Mouse (Mus musculus) left cerebral cortex, adult 2 months (tissue): ENCODE measurements around the gene Snx8. TPM values are rescaled to one million over a fixed set of nuclear protein-coding genes. Genes with fewer than 3 reads are reported as not detected.
"Not testable (repeated sequence)": the region's sequence is repeated elsewhere in the genome, so short reads cannot be mapped to it uniquely, and the experiment has no call there.

Source experiments
- DNase-seq, 2 experiments: peaks; one replicate each; pipeline ENCODE4 v3.0.0; 2021 to 2022; ENCODE audit warnings: low spot score in 2 of 2, mixed read lengths in 1 of 2; ENCODE audit errors: extremely low spot score in 1 of 2
- H3K27ac ChIP-seq: fragments of 200-600 bp; 2 replicates; pipeline ENCODE4 v1.8.1; 2022
- H3K4me3 ChIP-seq: fragments of 200-600 bp; 2 replicates; pipeline ENCODE4 v1.8.1; 2022
- CTCF ChIP-seq: fragments of 200-600 bp; IDR thresholded peaks from 2 replicates; pipeline ENCODE4 v1.8.1; 2022; ENCODE audit warnings: antibody characterized with exemption, mild to moderate bottlenecking, moderate library complexity
- intact Hi-C: fragments of 180-260 bp; cut with DNase I; formaldehyde crosslinking; loops from one replicate; pipeline ENCODE4 v1.15.1; 2025
- total RNA-seq, 2 experiments: library from RNA; stranded (reverse); gene quantifications; 2 replicates each; pipeline ENCODE4 v1.2.3; 2021

The Snx8 gene
- total RNA-seq, 2 experiments from 2014 or later: 10.9 to 12.7 TPM

DNA sequence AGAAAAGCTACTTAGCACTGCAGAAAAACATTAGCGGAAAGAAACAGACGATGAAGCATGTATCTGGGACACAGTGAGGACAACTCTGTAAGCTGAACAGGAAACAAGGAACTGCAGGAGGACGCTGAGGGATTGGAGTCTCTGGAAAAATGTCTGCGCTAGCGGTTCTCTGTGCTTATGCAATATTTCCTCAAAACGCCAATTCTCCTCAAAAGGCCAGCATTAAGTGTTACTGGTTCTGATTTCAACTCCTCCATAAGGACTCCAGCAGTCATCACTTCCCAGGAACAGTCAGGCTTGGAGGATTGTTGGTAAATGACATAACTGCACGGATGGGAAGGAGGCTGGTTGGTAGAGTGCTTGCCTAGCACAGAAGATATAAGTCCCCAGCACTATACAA lies 7.9 kb downstream of the Snx8 start:
- no peak overlapping the region for H3K4me3 ChIP-seq
- intact Hi-C loops: no loop called here
- no peak overlapping the region for H3K27ac ChIP-seq
- DNase-seq: no peak
- TF ChIP-seq CTCF: no peak

DNA sequence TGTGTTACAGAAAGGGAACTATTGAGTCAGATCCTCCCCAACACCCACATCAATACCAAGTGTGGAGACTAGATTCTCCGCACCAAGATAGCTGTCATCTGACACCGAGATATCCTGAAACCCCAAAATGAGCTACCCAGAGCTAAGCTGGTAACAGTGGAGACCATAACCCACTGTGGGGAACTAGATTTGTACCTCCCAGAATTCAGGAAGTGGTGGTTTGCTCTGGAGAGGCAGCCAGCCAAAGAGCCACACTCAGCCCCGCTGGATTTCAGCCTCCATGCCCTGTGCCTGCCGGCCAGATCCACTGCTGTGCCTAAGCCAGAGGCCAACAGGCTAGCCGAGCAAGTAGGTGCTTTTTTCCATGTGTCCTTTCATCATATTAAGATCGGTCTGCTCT lies 9.8 kb downstream of the Snx8 start:
- no peak overlapping the region for H3K27ac ChIP-seq
- intact Hi-C loops: no loop called here
- H3K4me3 ChIP-seq: no peak overlapping the region
- no peak for DNase-seq
- no peak for TF ChIP-seq CTCF

DNA sequence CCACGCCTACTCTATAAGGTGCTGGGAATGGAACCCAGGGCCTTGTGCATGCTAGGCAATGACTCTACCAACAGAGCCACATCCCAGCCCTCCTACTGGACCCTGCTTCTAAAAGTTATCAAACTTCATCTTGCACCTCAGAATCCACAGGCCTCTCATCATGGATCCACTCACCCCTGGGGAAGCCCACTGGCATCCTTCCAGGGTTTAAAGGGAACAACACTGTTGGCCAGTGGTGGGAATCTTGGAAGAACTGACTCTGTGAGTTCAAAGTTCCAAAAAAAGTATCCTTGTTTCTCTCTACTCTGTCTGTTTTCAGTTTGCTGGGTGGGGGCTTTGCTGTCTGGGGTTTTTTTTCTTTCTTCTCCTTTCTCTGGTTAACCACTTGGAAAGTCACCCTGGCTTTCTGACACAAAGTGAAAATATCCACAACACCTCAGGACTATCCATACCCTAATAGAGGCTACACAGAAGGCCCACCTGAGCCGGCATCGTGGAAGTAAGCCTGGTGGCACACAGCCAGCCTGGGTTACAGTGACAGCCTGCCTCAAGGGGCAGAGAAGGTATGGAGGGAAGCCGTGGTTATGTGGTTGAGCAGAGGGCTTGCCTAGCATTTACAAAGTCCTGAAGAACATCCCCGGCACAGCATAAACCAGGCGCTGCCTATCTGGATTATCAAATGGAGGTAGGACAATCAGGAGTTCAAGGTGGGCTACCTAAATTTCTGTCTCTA lies 10.8 kb downstream of the Snx8 start:
- no peak for DNase-seq
- TF ChIP-seq CTCF: no peak
- intact Hi-C loops: no loop called here
- H3K4me3 ChIP-seq: no peak overlapping the region
- no peak overlapping the region for H3K27ac ChIP-seq

DNA sequence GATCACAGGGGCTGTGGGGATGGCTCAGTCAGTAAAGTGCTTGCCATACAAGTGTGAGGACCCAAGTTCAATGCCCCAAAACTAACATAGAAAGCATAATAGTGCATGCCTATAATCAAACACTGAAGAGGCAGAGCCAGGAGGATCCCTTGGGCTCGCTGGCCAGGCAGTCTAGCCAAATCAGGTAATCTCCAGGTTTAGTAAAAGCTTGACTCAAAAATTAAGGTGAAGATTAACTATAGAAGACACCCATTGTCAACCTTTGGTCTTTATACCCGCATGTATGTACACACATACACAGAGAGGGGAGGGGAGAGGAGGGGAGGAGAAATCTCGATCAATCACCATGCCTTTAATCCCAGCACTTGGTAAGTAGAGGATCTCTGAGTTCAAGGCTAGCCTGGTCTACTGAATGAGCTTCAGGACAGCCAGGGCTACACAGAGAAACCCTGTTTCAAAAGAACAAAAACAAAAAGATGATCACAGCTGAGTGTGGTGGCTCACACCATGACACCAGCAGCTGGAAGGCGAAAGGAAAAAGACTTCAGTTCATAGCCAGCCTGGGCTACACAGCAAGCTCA lies 13.7 kb downstream of the Snx8 start:
- intact Hi-C loops: no loop called here
- H3K4me3 ChIP-seq: no peak overlapping the region

DNA sequence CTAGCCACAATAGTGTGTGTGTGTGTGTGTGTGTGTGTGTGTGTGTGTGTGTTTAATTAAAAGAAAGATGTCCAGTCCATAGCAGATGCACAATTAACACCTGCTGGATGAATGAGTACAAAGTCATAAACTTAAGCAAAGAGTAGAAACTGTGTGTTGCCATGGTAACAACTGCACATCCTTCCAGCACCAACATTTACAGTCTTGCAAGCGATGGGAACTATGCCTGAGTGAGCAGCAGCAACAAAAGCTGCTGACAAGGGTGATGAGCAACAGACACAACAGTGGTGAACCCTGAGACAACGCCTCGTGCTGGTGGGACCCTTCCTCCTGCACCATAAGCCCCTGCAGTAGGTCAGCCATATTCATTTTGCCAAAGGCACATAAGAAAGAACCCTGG lies 14.8 kb downstream of the Snx8 start:
- TF ChIP-seq CTCF: no peak
- no peak for DNase-seq
- intact Hi-C loops: no loop called here
- Histone ChIP-seq H3K4me3 (no peak overlapping the region), H3K27ac (no peak overlapping the region)

More for the DNA sequence above, 13.7 kb downstream of the Snx8 start:
- no peak for DNase-seq
- TF ChIP-seq CTCF: no peak
- no peak overlapping the region for H3K27ac ChIP-seq

DNA sequence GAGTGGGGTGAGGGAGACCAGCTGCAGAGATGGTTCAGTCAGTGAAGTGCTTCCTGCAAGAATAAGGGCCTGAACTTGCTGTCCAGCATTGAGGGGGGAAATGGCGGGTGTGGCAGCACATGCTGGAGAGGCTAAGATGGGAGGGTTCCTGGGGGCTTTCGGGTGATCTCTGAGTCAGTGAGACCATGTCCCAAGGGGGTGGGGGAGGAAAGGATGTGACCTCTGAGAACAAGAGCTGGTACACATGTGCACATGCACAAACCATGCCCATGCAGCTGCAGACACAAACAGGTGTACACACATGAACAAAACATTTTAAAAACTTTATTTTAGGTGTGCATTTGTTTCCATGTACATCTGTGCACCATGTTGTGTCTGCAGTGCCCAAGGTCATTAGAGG lies 15.4 kb downstream of the Snx8 start:
- TF ChIP-seq CTCF: no peak
- Histone ChIP-seq H3K4me3 (no peak overlapping the region), H3K27ac (no peak overlapping the region)
- DNase-seq: no peak
- intact Hi-C loops: no loop called here

DNA sequence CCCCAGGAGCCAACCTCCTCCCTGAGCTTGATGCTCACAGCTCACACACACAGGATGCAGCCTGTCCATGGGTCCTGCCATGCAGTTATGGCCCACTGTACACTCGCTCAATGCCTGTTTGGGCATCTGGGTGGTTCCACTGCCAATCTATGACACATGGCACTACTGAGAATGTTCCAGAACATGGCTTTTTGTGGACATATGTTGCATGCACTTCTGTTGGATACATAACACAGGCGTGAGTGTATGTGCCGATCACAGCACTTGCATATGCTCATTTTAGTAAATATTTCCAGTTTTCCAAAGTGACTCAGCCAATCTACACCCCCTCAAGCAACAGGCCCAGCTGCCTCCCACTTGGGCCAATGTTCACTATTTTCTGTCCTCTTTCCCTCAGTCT lies 17.4 kb downstream of the Snx8 start:
- intact Hi-C loops: no loop called here

DNA sequence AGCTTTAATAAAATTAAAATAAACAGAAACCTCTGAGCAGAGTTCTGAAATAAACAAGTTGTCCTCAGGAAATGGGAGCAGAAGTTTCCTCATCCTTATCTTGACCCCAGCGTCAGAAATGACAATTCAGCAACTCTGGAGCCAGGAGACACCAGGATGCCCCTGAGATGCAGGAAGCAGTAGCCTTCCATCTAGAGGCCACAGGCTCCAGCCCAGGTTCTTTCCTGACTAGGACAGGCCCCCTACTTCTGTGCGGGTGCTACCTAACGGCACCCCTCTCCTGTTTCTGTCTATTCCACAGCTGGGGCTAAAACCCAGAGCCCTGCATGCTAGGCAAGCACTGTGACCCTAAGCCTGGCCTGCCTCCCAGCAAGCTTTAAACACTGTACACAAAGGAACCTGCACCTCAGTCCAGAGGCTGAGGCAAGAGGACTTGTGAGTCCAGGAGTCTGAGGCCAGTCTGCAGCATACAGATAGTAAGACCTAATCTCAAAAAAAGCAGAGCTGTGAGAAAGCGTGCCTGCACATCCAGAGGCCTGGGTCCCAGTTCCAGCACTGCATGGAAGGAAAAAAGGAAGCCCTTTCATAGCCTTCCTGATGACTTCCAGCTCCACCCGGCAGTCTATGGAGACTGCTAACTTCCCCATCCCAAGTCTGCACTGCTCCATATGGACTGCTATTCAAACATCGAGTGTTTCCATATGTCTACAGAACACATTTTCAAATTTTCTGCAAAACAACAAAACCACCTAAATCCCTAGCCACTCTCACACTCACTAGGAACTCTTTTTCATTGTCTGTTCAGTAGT lies 18.4 kb downstream of the Snx8 start:
- no peak for TF ChIP-seq CTCF
- Histone ChIP-seq H3K4me3 (no peak overlapping the region), H3K27ac (no peak overlapping the region)
- no peak for DNase-seq
- intact Hi-C loops: no loop called here

More for the DNA sequence above, 17.4 kb downstream of the Snx8 start:
- no peak overlapping the region for H3K4me3 ChIP-seq
- TF ChIP-seq CTCF: no peak
- H3K27ac ChIP-seq: no peak overlapping the region
- DNase-seq: peak; percentile 16 to 32

DNA sequence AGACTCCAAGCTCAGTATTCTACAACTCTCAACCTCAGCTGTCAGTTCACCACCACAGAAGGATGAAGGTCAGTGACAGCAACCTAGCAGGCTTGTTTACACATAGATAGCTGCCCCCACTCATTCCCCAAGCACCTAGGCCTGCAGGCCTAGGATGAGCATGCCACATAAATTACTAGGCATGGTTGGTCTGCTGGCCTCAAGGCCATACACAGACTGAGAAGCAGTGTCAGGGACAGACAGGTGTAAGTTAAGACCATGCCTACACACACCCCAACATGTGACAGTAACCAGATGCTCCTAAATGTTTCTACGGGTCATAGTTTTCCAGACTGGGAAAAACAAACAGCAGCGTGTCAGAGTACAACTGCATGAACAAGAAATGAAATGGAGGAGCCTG lies 19.6 kb downstream of the Snx8 start:
- H3K4me3 ChIP-seq: no peak overlapping the region
- intact Hi-C loops: no loop called here
- TF ChIP-seq CTCF: no peak
- no peak overlapping the region for H3K27ac ChIP-seq
- DNase-seq: no peak

DNA sequence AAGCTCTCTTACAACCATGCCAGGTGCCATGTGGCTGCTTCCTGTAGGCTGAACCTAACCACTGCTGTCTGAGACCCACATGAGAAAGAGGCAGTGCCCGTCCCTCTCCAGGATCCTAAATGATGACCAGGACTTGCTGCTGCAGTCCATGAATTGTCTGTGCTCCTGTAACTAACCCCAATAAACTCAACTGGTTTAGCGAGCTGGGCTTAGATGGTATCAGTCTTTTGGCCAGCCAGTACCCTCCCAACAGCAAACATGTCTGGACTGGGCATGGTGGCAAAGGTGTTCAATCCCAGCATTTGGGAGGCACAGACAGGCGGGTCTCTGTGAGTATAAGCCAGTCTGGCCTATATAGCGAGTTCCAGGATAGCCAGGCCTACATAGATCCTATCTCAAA lies 20.1 kb downstream of the Snx8 start:
- Histone ChIP-seq H3K27ac (no peak overlapping the region), H3K4me3 (no peak overlapping the region)
- intact Hi-C loops: no loop called here
- DNase-seq: no peak
- no peak for TF ChIP-seq CTCF

DNA sequence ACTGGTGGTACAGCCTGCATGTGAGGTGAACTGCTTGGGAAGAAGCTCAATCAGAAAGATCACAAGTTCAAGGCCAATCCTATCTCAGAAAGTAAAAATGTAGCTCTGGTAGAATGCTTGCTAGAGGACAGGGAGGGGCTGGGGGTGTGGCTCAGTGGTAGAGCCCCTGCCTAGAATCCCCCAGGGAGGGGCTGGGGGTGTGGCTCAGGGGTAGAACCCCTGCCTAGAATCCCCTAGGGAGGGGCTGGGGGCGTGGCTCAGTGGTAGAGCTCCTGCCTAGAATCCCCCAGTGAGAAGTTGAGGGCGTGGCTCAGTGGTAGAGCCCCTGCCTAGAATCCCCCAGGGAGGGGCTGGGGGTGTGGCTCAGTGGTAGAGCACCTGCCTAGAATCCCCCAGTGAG lies 20.9 kb downstream of the Snx8 start:
- DNase-seq, intact Hi-C loops, H3K27ac ChIP-seq, H3K4me3 ChIP-seq: not testable (repeated sequence)

DNA sequence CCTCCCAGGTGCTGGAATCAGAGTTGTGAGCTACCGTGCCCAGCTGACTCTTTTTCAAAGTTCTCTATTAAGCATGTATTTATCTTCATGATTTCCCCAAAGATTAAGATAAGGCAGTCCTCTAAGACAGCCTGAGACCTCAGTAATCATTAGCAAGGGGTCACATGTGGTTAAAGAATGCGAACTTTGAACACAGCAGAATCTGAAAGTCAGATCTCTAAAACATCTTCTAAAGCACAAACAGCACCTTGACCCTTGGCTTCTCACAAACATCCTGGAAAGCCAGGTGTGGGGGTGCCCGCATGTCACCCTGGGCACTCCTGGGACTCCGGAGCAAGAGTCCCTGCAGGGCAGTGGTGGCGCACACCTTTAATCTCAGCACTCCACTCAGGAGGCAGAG lies 24.6 kb downstream of the Snx8 start:
- no peak for TF ChIP-seq CTCF
- no peak overlapping the region for H3K4me3 ChIP-seq
- no peak overlapping the region for H3K27ac ChIP-seq
- no peak for DNase-seq
- intact Hi-C loops: no loop called here
